Mouse (Mus musculus): ENCODE measurements at regions not wholly inside any gene's neighbourhood (a gene's known extent, or its start where the extent isn't known, plus 50 kb on each side); places are given as distances from the start of the nearest gene placed in this dataset.

- DNase-seq, result no peak
Observed at GRCm38 (mm10) chr11:95198196-95198595, 52.1 kb upstream of the Dlx4 start.

DNA sequence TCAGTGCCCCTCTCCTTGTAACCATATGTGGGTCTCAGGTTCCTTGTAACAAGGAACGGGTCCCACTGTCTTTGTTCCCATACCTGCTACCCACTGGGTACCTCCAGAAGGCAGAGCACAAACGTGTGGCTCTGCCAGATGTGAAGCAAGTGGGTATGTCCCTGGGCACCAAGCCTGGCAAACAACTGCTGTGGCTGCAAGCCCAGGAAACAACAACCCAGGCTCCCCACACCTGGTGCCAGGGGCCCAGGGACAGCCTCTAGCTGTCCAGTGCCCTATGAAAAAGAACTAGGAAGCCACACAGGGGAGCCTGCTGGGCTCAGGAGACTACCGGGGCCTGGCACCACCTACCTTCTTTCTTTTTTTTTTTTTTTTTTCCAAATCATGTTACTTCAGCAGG, 54.9 kb upstream of the Dlx4 start:
- peak in 1 of 2 experiments; percentile 24 for DNase-seq

GRCm38 (mm10) chr11:95210185-95211030, 50.9 kb upstream of the Tac4 start:
- DNase-seq, result peak; percentile 18 to 44

DNA sequence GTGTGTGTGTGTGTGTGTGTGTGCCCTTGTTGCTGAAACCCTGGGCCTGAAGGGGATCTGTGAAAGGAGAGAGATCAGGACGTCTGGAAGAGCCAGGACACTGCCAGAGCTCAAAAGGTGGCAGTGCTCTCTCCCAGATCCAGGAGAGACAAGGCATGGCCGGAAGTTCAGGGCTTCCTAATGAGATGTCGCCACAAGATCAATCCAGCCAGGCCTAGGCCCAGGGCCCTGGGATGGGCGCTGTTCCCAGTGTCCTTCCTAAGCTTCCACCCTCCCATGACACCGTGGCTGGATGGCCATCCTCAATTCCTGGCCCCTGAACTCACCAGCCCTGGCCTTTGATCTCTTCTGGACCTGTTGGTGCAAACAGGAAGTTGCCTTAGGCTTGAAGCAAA, 50.3 kb upstream of the Tac4 start:
- peak in 1 of 2 experiments; percentile 25 for DNase-seq
